Mouse (Mus musculus) heart, postnatal 4 days (tissue): Measurements from ENCODE around the gene Igfbp7. TPM values are rescaled to one million over a fixed set of nuclear protein-coding genes. Genes with fewer than 3 reads are reported as not detected.
"Not testable (repeated sequence)": the region's sequence is repeated elsewhere in the genome, so short reads cannot be mapped to it uniquely, and the experiment has no call there.

Experiments
- DNase-seq: peaks from one replicate; pipeline ENCODE4 v3.0.0; 2021
- total RNA-seq, 2 experiments: library from RNA; stranded (reverse); gene quantifications; 2 replicates each; pipeline ENCODE4 v1.2.3; 2021

The Igfbp7 gene
- total RNA-seq: 100 to 1,000 TPM; 210 to 250 TPM

GRCm38 (mm10) chr5:77407341-77408298 is at the start of gene Igfbp7:
Gene Igfbp7 (minus strand): TSS chr5:77408041.
- DNase-seq: peak; percentile 82

GRCm38 (mm10) chr5:77452103-77452502 is 44.3 kb upstream of the Igfbp7 start:
- DNase-seq: no peak

- DNase-seq: no peak
Measured at GRCm38 (mm10) chr5:77449531-77449930, 41.7 kb upstream of the Igfbp7 start.

GRCm38 (mm10) chr5:77445431-77445830 is 37.6 kb upstream of the Igfbp7 start:
- DNase-seq: no peak

DNA sequence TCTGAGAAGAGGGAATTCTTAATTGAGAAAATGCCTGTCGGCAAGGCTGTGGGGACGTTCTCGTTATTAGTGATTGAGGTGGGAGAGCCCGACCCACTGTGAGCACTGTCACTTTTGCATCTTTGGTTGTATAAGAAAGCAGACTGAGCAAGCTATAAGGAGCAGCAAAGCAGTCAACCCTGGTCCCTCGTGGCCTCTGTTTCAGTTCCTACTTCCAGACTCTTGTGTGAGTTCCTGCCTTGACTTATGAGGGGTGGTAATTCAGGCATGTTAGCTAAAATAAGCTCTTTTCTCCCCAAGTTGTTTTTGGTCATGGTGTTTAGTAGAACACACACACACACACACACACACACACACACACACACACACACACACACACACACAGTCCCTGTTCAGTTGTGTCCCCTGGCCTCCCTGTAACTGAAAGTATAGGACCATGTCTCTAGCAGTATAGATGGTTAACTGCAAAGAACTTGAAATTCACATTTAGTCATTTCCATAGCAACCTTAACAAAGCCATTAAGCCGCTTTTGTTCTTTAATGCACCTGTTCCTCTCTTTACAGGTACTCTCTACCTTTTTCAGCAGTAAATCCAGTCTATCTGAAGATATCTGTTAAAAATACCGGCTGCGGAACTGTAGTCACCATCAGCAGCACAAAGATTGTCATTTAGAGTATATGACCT is 36.2 kb upstream of the Igfbp7 start:
- no peak for DNase-seq

GRCm38 (mm10) chr5:77442856-77443623 is 35.2 kb upstream of the Igfbp7 start:
- DNase-seq: no peak

DNA sequence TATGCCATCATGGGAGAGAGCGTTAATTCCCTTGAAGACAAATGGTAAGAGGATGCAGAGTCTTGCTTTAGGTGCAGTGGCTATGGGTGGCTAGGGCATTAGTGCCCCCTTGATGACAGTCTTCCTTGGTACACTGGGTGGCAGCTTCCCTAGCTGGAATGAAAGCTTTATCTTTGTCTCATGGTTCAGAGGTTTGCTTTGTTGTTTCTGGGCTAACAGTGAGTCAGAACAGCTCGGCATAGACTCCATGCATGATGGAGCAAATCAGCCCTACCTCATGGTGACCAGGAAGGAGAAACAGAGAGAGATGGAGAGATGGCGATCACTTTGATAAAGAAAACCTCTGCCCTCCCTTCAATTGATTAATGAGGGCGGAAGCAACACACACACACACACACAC is 28.5 kb upstream of the Igfbp7 start:
- no peak for DNase-seq

DNA sequence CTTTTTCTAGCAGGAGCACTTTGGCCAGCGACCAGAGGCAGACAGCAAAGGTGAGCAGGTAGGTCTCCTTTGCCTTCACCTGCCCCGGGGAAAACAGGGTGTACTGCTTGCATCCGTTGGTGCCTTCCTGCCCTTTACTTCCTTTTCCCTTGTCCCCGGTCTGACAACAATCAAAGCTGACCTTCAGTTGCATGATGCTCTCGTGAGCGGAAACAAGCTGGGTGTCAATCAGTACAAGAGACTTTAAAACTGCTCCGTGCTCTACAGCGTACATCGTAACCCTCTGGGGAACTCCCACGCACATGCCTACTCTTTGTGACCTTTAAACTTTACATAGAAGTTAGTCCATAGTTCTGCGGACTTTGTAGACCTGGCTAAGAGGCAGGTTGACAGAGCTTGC is 26.2 kb upstream of the Igfbp7 start:
- DNase-seq: no peak

DNA sequence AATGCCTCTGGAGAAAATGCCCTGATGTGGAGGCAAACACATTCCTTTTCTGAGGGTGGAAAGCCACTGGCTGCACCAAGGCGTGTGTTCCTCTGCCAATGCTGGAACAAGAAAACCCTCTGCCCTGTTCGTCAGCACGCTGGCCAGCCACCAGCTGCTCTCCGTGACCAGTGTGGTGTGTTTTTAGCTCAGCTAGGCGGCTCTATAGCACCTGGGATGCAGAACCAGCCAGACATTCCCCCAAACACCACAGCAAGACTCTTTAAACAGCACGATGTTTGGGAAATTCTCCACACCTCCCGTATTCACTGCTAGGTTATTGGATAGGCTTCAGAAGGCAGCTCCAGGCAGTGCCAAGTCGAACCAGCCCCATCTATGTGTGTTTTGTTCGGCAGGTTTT is 25.7 kb upstream of the Igfbp7 start:
- DNase-seq: peak; percentile 19

- no peak for DNase-seq
Measured at GRCm38 (mm10) chr5:77433119-77433518, 25.3 kb upstream of the Igfbp7 start.

DNA sequence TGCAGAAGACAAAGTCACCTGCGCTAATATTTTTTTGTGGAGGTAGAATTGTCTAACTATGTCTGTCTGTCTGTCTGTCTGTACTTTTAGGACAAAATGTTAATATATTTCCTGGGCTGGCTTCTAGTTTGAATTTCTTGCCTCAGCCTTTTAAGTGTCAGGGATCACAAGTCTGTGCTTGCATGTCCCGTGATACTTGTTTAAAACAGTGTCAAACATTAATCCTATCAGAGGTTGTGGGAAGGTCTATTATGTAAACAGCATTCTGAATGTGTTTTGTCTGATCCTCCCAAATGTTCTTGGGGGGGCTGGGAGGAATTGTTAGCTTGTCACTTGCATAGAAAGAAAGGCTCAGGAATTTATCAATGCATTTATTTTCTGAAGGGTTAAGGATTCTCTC is 24.6 kb upstream of the Igfbp7 start:
- no peak for DNase-seq

DNA sequence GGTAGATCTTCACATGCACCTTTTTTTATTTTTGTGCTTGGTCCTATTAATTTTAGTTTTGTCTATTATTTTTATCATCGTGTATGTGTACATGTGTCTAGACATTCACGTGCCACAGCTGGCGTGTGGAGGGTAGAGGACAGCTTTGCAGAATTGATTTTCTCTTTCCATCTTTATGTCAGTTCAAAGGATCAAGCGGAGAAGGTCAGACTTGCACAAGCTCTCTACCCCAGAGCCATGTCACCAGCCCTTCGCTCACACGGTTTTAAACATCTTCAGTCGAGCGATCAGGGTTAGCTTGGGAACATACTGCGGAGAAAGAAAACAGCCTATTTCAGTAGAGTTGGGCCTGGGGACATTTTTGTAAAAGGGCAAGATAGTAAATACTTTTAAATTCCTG is 23.2 kb upstream of the Igfbp7 start:
- no peak for DNase-seq

DNA sequence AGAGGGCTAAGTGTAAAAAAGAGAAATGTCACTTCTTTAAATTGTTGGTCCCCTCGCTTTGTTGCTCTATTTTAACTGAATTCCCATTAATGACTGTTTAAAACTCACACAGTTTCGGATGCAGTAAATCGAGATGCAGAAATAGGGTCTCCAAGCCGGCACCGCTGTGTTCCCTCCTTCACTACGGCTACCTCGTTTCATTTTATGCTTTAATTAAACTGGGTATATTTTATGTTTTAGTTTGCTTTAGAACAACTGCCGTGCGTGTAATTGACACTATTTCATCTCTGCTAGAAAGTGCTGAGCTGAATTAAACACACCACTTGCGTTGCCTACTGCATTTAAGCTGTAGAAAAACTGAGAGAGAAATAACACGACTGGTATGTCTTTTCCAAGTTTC is 22.6 kb upstream of the Igfbp7 start:
- DNase-seq: no peak

DNA sequence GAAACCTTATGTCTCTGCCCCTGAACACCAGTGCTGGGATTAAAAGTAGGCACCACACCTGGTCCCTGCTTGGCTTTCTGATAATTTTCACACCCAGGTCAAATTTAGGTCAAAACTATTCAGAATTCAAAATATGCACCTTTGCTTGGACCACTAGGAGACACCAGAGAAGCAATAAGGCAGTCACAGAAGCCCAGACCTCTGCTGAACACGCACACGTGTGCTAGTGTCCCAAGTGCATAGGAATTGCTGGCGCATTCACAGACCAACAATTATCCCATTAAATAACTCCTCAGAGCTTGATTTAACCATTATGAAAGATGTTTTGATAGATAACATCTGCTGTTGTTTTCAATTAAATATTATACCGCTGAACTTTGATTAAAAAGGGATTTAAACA is 22.2 kb upstream of the Igfbp7 start:
- DNase-seq: no peak

DNA sequence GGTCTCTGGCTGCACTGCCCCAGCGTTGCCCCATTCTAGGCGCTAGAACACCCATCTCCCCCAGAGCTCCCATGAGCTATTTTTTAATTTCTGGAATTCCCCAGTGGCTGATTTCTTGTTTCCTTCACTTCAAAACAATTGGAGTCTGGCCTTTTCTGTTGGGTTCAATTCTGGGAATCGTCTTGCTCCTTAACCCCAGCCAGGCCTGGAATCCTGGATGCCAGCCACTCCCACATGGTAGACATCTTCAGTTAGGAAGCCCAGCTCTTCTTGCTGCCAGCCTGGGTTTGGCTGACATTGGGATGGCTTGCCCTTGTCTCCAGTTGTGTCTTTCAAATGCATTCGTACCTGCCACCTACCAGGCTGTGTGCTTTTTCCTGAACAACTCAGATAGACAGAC is 20.7 kb upstream of the Igfbp7 start:
- no peak for DNase-seq

DNA sequence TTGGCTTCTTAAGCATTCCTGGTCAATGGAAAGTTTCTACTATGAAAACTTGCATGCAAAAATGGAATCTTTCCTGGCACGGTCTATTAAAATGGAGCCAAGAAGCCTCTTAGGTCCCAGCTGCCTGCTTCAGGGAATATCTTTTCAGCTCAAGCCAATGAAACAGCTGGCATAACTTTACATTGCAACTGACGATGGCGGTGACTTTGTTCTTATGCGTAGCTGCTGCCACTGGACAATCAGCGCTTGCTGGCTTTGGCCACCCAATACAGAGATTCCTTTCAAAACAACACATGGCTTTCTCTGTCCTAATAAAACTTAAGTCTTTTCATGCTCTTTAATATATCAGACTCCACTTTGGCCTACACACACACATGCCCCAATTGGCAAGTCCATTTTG is 20.1 kb upstream of the Igfbp7 start:
- no peak for DNase-seq

GRCm38 (mm10) chr5:77425721-77426500 is 18.1 kb upstream of the Igfbp7 start:
- DNase-seq: no peak

GRCm38 (mm10) chr5:77419537-77419936 is 11.7 kb upstream of the Igfbp7 start:
- DNase-seq: not testable (repeated sequence)

GRCm38 (mm10) chr5:77416058-77416457 is 8.2 kb upstream of the Igfbp7 start:
- peak; percentile 27 for DNase-seq

DNA sequence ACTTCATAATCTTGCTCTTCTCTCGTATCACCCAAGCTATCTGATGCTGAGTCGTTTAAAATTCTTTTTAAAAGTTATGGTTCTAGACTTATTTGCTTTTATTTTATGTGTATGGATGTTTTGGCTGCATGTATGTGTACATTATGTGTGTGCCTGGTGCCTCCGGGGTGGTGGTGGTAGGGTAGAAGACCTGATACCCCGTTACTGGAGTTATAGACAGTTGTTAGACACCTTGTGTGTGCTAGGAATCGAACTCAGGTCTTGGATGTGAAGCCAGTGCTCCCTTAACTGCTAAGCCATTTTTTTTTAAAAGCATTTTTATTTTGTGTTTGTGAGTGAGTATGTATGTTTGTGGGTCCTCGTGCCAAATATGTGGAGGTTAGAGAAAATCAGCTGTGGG is 689 bp upstream of the Igfbp7 start:
- DNase-seq: no peak

DNA sequence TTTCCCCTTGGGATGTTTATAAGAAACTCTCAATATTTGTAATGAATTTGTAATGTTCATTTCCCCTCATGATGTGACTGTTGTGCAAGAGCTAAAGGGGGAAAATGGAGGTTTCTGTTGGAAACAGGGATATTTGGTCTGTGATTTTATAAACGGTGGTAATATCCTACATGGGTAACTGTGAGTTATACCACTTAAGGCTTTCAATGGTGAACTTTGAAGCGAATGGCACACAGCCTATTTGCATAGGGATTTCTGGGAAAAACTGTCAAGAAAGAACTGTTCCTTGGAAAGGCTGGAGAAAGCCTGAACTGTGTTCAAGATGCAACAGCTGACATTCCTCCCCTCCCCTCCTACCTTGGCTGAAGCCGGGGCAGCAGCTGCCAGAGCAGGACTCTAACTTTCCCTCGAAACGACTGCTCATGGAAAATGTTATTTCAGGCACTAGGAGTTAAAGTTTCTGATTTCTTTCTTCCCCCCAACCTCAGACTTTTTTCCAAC is 1.4 kb downstream of the Igfbp7 start:
- peak; percentile 68 for DNase-seq

GRCm38 (mm10) chr5:77405455-77406057 is 2.3 kb downstream of the Igfbp7 start:
- no peak for DNase-seq
